22 mouse cellular contexts compared by ENCODE assay signal in the genomic region with DNA sequence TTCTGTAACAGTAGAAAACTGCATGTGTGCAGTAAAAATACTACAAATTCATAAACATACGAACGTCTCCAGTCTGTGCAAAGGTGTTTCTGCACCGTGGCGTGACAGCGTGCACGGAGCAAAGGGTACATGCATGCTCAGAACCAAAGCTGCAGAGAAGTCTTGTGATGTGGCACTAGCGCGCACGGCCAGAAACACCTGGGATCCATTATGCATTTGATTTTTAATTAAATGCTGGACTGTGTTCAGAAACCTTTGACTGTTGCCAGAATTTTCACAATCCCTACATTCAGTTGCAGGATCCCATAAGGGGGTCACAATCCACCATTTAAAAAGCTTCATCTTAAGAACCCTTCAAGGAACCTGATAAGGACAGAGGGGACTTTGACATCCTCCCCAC.
DNase-seq lines count a peak whose midpoint lies in the region; ATAC-seq lines count a peak whose summit lies in the region.
"Had no signal": no experiment of that assay in that cellular context is flagged by ENCODE, and none has a peak within 500 bp of the region (broad histone marks: within the 10 kb centered on the region; RNA-seq: fewer than 3 reads in every experiment).

No protein-coding gene starts in this region.

- H3K27ac ChIP-seq in embryonic facial prominence, embryonic 11.5 days (replicated peaks; ENCODE audit: low read depth, low read length), result no peak overlapping the region
- H3K27ac ChIP-seq in embryonic facial prominence, embryonic 10.5 days (replicated peaks), result no peak overlapping the region
- H3K27ac ChIP-seq in limb, embryonic 10.5 days, result peak overlapping the region; percentile 62
- H3K27ac ChIP-seq in limb, embryonic 11.5 days (replicated peaks; ENCODE audit: low read depth, low read length), result no peak overlapping the region
- no peak overlapping the region for H3K27ac ChIP-seq in midbrain, embryonic 15.5 days

- ATAC-seq in embryonic facial prominence, embryonic 11.5 days (replicated peaks; ENCODE audit: insufficient number of reproducible peaks, low FRiP score, low TSS enrichment, low read depth), result no peak
- no peak for ATAC-seq in limb, embryonic 11.5 days (ENCODE audit: insufficient number of reproducible peaks, low FRiP score, low TSS enrichment, low read depth)
- ATAC-seq in midbrain, embryonic 15.5 days (replicated peaks), result no peak
- ATAC-seq in megakaryocyte progenitor cell, adult 5-6 weeks (replicated peaks; ENCODE audit: poor library complexity), result no peak
- ATAC-seq: activated CD4-positive, CD25-positive, alpha-beta regulatory T cell, adult 4 months; CD4-positive, CD25-positive, alpha-beta regulatory T cell, adult 4 months; Patski had no signal

- no peaks in the 10 kb centered on the region for H3K36me3 ChIP-seq in embryonic facial prominence, embryonic 11.5 days (replicated peaks; ENCODE audit: control insufficient read depth, insufficient read depth, low read depth, low read length)
- peaks cover 11% of the 10 kb centered on the region for H3K36me3 ChIP-seq in embryonic facial prominence, embryonic 10.5 days (replicated peaks)
- peaks cover 43% of the 10 kb centered on the region for H3K36me3 ChIP-seq in limb, embryonic 10.5 days
- no peaks in the 10 kb centered on the region for H3K36me3 ChIP-seq in limb, embryonic 11.5 days (ENCODE audit: control insufficient read depth, insufficient read depth, low read length)
- no peaks in the 10 kb centered on the region for H3K36me3 ChIP-seq in midbrain, embryonic 15.5 days (replicated peaks)
- H3K36me3 ChIP-seq: G1E had no signal

- no peak overlapping the region for H3K4me2 ChIP-seq in embryonic facial prominence, embryonic 11.5 days (ENCODE audit: low read depth, low read length)
- H3K4me2 ChIP-seq in limb, embryonic 11.5 days (ENCODE audit: low read depth, severe bottlenecking), result no peak overlapping the region
- no peak overlapping the region for H3K4me2 ChIP-seq in midbrain, embryonic 15.5 days

- no peaks in the 10 kb centered on the region for H3K27me3 ChIP-seq in embryonic facial prominence, embryonic 11.5 days (ENCODE audit: control insufficient read depth, insufficient read depth, low read length)
- H3K27me3 ChIP-seq in embryonic facial prominence, embryonic 10.5 days (replicated peaks; ENCODE audit: low read depth, poor library complexity, severe bottlenecking), result no peaks in the 10 kb centered on the region; the same call in 1 of the 2 replicates
- H3K27me3 ChIP-seq in limb, embryonic 10.5 days (ENCODE audit: low read depth, poor library complexity, severe bottlenecking), result no peaks in the 10 kb centered on the region
- no peaks in the 10 kb centered on the region for H3K27me3 ChIP-seq in limb, embryonic 11.5 days (ENCODE audit: control insufficient read depth, insufficient read depth, low read length)
- H3K27me3 ChIP-seq in midbrain, embryonic 15.5 days (replicated peaks), result no peaks in the 10 kb centered on the region
- H3K27me3 ChIP-seq: CH12.LX, Patski had no signal

- H3K4me3 ChIP-seq in embryonic facial prominence, embryonic 11.5 days (ENCODE audit: low read depth, low read length), result no peak overlapping the region
- no peak overlapping the region for H3K4me3 ChIP-seq in embryonic facial prominence, embryonic 10.5 days
- no peak overlapping the region for H3K4me3 ChIP-seq in limb, embryonic 10.5 days
- no peak overlapping the region for H3K4me3 ChIP-seq in limb, embryonic 11.5 days (ENCODE audit: low read depth, low read length)
- H3K4me3 ChIP-seq in midbrain, embryonic 15.5 days, result no peak overlapping the region

- 75% methylated on average over 9 of the region's 9 CpGs for WGBS in embryonic facial prominence, embryonic 11.5 days
- 87% methylated on average over 9 of the region's 9 CpGs for WGBS in embryonic facial prominence, embryonic 10.5 days
- WGBS in limb, embryonic 10.5 days, result 68% methylated on average over 9 of the region's 9 CpGs
- 65% methylated on average over 9 of the region's 9 CpGs for WGBS in limb, embryonic 11.5 days
- WGBS in midbrain, embryonic 15.5 days, result 91% methylated on average over 9 of the region's 9 CpGs

- H3K9me3 ChIP-seq in embryonic facial prominence, embryonic 11.5 days (replicated peaks; ENCODE audit: control insufficient read depth, low read length), result no peaks in the 10 kb centered on the region
- H3K9me3 ChIP-seq in embryonic facial prominence, embryonic 10.5 days, result no peaks in the 10 kb centered on the region
- no peaks in the 10 kb centered on the region for H3K9me3 ChIP-seq in limb, embryonic 10.5 days (replicated peaks)
- no peaks in the 10 kb centered on the region for H3K9me3 ChIP-seq in limb, embryonic 11.5 days (ENCODE audit: control insufficient read depth, low read length)
- no peaks in the 10 kb centered on the region for H3K9me3 ChIP-seq in midbrain, embryonic 15.5 days

- H3K4me1 ChIP-seq in embryonic facial prominence, embryonic 11.5 days (ENCODE audit: control insufficient read depth, insufficient read depth, low read length), result no peaks in the 10 kb centered on the region
- peaks cover 19% of the 10 kb centered on the region for H3K4me1 ChIP-seq in embryonic facial prominence, embryonic 10.5 days
- H3K4me1 ChIP-seq in limb, embryonic 10.5 days, result peaks cover 18% of the 10 kb centered on the region
- H3K4me1 ChIP-seq in limb, embryonic 11.5 days (ENCODE audit: control insufficient read depth, insufficient read depth, low read length), result no peaks in the 10 kb centered on the region
- no peaks in the 10 kb centered on the region for H3K4me1 ChIP-seq in midbrain, embryonic 15.5 days

- DNase-seq in embryonic facial prominence, embryonic 11.5 days (ENCODE audit: low spot score), result peak; percentile 39
- no peak for DNase-seq in embryonic facial prominence, embryonic 10.5 days (ENCODE audit: low spot score)
- peak; percentile 51 for DNase-seq in forelimb bud, embryonic 11.5 days (ENCODE audit: low read depth, low spot score)
- peak; percentile 54 for DNase-seq in limb, embryonic 10.5 days (ENCODE audit: low spot score)
- DNase-seq in limb, embryonic 11.5 days (ENCODE audit: low spot score), result peak; percentile 48
- DNase-seq in urinary bladder, postnatal 14 days (ENCODE audit: low spot score), result no peak
- DNase-seq: adrenal gland, adult 2 months; adrenal gland, adult 8-10 months; adrenal gland, postnatal 10 days; adrenal gland, postnatal 14 days; adrenal gland, postnatal 25 days; adrenal gland, postnatal 36 days; B cell, adult 2 months; cerebellum, adult 11 months; cerebellum, adult 11-12 months had no signal

- H3K9ac ChIP-seq in embryonic facial prominence, embryonic 11.5 days (replicated peaks; ENCODE audit: low read length), result no peak overlapping the region
- no peak overlapping the region for H3K9ac ChIP-seq in limb, embryonic 11.5 days (ENCODE audit: low read length)
- no peak overlapping the region for H3K9ac ChIP-seq in midbrain, embryonic 15.5 days

Comparison
In these comparisons a context has a peak if more than half of its experiments do, and no peak if none do; other contexts are left out.
1. DNase-seq: peak in embryonic facial prominence, embryonic 11.5 days (single experiment), forelimb bud, embryonic 11.5 days (single experiment), limb, embryonic 10.5 days (single experiment) and limb, embryonic 11.5 days (single experiment); none in embryonic facial prominence, embryonic 10.5 days (single experiment) and urinary bladder, postnatal 14 days (single experiment).